Mouse (Mus musculus) MEL (cell line): ENCODE results near the gene Xbp1.

Experiments used
- CTCF ChIP-seq, 3 experiments: IDR thresholded peaks in 2 of 3; conservative IDR thresholded peaks in 1 of 3; 2 replicates each; pipeline ENCODE4 v1.5.1; 2011 to 2012; ENCODE audit warnings: low read length in 3 of 3, low read depth in 2 of 3, mild to moderate bottlenecking in 2 of 3, improper control_type of control experiment in 1 of 3, inconsistent platforms in 1 of 3, mixed read lengths in 1 of 3, moderate library complexity in 1 of 3; ENCODE audit not compliant: control insufficient read depth in 1 of 3, insufficient read depth in 1 of 3, poor library complexity in 1 of 3, severe bottlenecking in 1 of 3
- EP300 ChIP-seq, 2 experiments: IDR thresholded peaks; 2 replicates each; pipeline ENCODE4 v1.6.1; 2011; ENCODE audit warnings: improper control_type of control experiment in 2 of 2, low read length in 2 of 2, low read depth in 1 of 2, mild to moderate bottlenecking in 1 of 2
- ETS1 ChIP-seq: IDR thresholded peaks from 2 replicates; pipeline ENCODE4 v1.6.1; 2012; ENCODE audit warnings: low read depth, mild to moderate bottlenecking, inconsistent platforms, low read length, improper control_type of control experiment, moderate library complexity
- MAFK ChIP-seq: IDR thresholded peaks from 2 replicates; pipeline ENCODE4 v1.6.1; 2011; ENCODE audit warnings: low read depth, mild to moderate bottlenecking, low read length, improper control_type of control experiment, borderline replicate concordance
- MYC ChIP-seq: IDR thresholded peaks from 2 replicates; pipeline ENCODE4 v1.6.1; 2011; ENCODE audit warnings: low read depth, mild to moderate bottlenecking, low read length, improper control_type of control experiment, moderate library complexity
- NELFE ChIP-seq: IDR thresholded peaks from 2 replicates; pipeline ENCODE4 v1.6.1; 2011; ENCODE audit warnings: low read depth, low read length, improper control_type of control experiment
- POLR2A ChIP-seq, 2 experiments: IDR thresholded peaks; 2 replicates each; pipeline ENCODE4 v1.6.1; 2011 to 2012; ENCODE audit warnings: low read length in 2 of 2, mild to moderate bottlenecking in 2 of 2, control low read depth in 1 of 2, improper control_type of control experiment in 1 of 2, low read depth in 1 of 2, moderate library complexity in 1 of 2; ENCODE audit not compliant: control insufficient read depth in 1 of 2, insufficient read depth in 1 of 2, poor library complexity in 1 of 2
- POLR2AphosphoS2 ChIP-seq: IDR thresholded peaks from 2 replicates; pipeline ENCODE4 v1.6.1; 2011; ENCODE audit warnings: low read length, improper control_type of control experiment
- POLR2AphosphoS5 ChIP-seq: IDR thresholded peaks from 2 replicates; pipeline ENCODE4 v1.6.1; 2012; ENCODE audit warnings: low read depth, borderline replicate concordance, mild to moderate bottlenecking, inconsistent platforms, low read length, moderate library complexity, mixed read lengths
- RCOR1 ChIP-seq: IDR thresholded peaks from 2 replicates; pipeline ENCODE4 v1.6.1; 2012; ENCODE audit warnings: low read depth, mild to moderate bottlenecking, inconsistent platforms, low read length, improper control_type of control experiment
- TCF12 ChIP-seq: IDR thresholded peaks from 2 replicates; pipeline ENCODE4 v1.6.1; 2014; ENCODE audit warnings: low read depth, mild to moderate bottlenecking, inconsistent platforms, low read length, improper control_type of control experiment, moderate library complexity
- UBTF ChIP-seq: IDR thresholded peaks from 2 replicates; pipeline ENCODE4 v1.6.1; 2012; ENCODE audit warnings: low read depth, mild to moderate bottlenecking, inconsistent platforms, low read length, improper control_type of control experiment, moderate library complexity, borderline replicate concordance; ENCODE audit not compliant: insufficient read depth
- USF1 ChIP-seq: IDR thresholded peaks from 2 replicates; pipeline ENCODE4 v1.6.1; 2014; ENCODE audit warnings: low read depth, mild to moderate bottlenecking, inconsistent platforms, low read length, improper control_type of control experiment, moderate library complexity
- ZMIZ1 ChIP-seq: IDR thresholded peaks from 2 replicates; pipeline ENCODE4 v1.6.1; 2012; ENCODE audit warnings: low read depth, mild to moderate bottlenecking, inconsistent platforms, low read length, improper control_type of control experiment, moderate library complexity

DNA sequence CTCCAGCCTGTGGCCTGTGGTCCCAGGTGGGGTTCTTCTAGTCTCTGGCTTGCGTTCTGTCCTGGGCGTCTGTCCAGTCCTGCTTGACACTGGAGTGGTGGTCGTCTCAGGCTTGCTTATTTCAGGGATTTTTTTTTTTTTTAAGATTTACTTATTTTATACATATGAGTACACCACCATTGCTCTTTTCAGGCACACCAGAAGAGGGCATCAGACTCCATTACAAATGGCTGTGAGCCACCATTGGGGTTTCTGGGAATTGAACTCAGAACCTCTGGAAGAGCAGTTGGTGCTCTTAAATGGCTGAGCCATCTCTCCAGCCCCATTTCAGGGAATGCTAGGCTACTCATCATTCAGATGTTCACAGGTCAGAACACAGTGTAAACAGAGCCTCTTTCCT, 39.8 kb downstream of the Xbp1 start:
- TF ChIP-seq CTCF (IDR thresholded peaks at IDR 0.05 in 2 of 3, conservative IDR thresholded peaks at IDR 0.05 in 1 of 3; ENCODE audit: control insufficient read depth in 1 of 3, insufficient read depth in 1 of 3, low read depth in 2 of 3, low read length in 3 of 3, poor library complexity in 1 of 3, severe bottlenecking in 1 of 3) (peak; percentile 19 to 46 (median 31); a peak in 4 of 6 replicates), NELFE (no peak), POLR2AphosphoS5 (no peak), ETS1 (no peak), POLR2A (IDR thresholded peaks at IDR 0.05; ENCODE audit: control insufficient read depth in 1 of 2, insufficient read depth in 1 of 2, low read depth in 1 of 2, low read length in 2 of 2, poor library complexity in 1 of 2) (no peak), TCF12 (no peak), USF1 (no peak), MAFK (no peak), ZMIZ1 (no peak), MYC (no peak), POLR2AphosphoS2 (no peak), UBTF (no peak), RCOR1 (no peak), EP300 (IDR thresholded peaks at IDR 0.05; ENCODE audit: low read depth in 1 of 2, low read length in 2 of 2) (no peak)
